8 mouse cellular contexts compared by ENCODE assay signal in genomic region chr9:116873033-116873975, GRCm38 (mm10).
DNase-seq lines count a peak whose midpoint lies in the region; ATAC-seq lines count a peak whose summit lies in the region.

No protein-coding gene starts in this region.

- peak overlapping the region; percentile 27 for H3K4me3 ChIP-seq in heart, embryonic 13.5 days

- peaks cover 33% of the 10 kb centered on the region for H3K4me1 ChIP-seq in heart, embryonic 13.5 days

- peak; percentile 13 to 21 for DNase-seq in layer of hippocampus, adult 8-10 months (ENCODE audit: low spot score in 2 of 2)
- DNase-seq in layer of hippocampus, postnatal 36 days: no peak
- peak; percentile 77 for DNase-seq in c-Kit-positive CD71-positive TER-119-negative erythroid progenitor cells, embryonic 14.5 days (ENCODE audit: low read depth)
- peak; percentile 6 for DNase-seq in layer of hippocampus, adult 9-10 months (ENCODE audit: low spot score)
- peak; percentile 56 for DNase-seq in lung, postnatal 25 days (ENCODE audit: low spot score)
- peak; percentile 53 for DNase-seq in testis, postnatal 14 days (ENCODE audit: low spot score)
- DNase-seq in cerebellum, adult 11 months: no peak

- peak; percentile 74 for ATAC-seq in heart, embryonic 13.5 days (ENCODE audit: extremely low read depth, insufficient number of reproducible peaks, low FRiP score, low TSS enrichment)

- 0 out of 2 replicates have a peak overlapping the region, but pooled peaks have one; percentile 51 for H3K9ac ChIP-seq in heart, embryonic 13.5 days

- WGBS in heart, embryonic 13.5 days: 28% methylated on average over 30 of the region's 30 CpGs

- H3K27me3 ChIP-seq in heart, embryonic 13.5 days (replicated peaks): no peaks in the 10 kb centered on the region

- H3K9me3 ChIP-seq in heart, embryonic 13.5 days: peaks cover 6% of the 10 kb centered on the region; the same call in 1 of the 2 replicates

- 0 out of 2 replicates have a peak, but pooled peaks cover 4% of the 10 kb centered on the region for H3K36me3 ChIP-seq in heart, embryonic 13.5 days

- peak overlapping the region; percentile 58 for H3K4me2 ChIP-seq in heart, embryonic 13.5 days

- H3K27ac ChIP-seq in heart, embryonic 13.5 days (replicated peaks): peak overlapping the region; percentile 84

Comparison
In these comparisons a context has a peak if more than half of its experiments do, and no peak if none do; other contexts are left out.
1. DNase-seq: peak in layer of hippocampus, adult 8-10 months (2 of 2), c-Kit-positive CD71-positive TER-119-negative erythroid progenitor cells, embryonic 14.5 days (single experiment), layer of hippocampus, adult 9-10 months (single experiment), lung, postnatal 25 days (single experiment) and testis, postnatal 14 days (single experiment); none in layer of hippocampus, postnatal 36 days (0 of 2) and cerebellum, adult 11 months (single experiment).